ENCODE assay signal across 7 mouse cellular contexts in the genomic region with DNA sequence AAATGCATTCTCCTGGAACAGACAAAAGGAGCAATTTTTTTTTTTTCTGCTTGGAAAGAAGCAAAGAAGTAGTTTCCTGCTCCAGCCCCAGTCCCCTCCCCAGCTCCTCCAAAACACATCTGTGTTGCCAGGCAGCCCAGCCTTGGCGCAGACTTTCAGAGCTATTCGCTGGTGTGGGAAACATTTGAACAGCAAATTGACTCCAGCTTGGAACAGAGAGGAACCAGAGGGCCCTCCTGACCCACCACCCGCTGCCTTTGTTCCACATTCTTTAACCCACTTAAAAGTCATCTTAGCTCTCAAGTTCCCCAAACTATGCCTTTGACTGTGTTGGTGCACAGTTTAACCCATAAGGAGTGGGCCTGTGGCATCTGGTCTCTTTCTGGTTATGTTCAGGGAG.
A peak's percentile ranks its signal among the peaks of the same experiment; 100 is the strongest.
DNase-seq lines count a peak whose midpoint lies in the region; ATAC-seq lines count a peak whose summit lies in the region.

No protein-coding gene starts in this region.

- DNase-seq in embryo, embryonic 10 days (ENCODE audit: low spot score) = peak; percentile 75
- DNase-seq in embryo, embryonic 9.5 days (ENCODE audit: extremely low spot score) = peak; percentile 45
- peak; percentile 37 for DNase-seq in heart, postnatal 4 days
- DNase-seq in lung, postnatal 4 days = peak; percentile 68 to 88
- no peak for DNase-seq in testis, postnatal 14 days (ENCODE audit: low spot score)
- no peak for DNase-seq in adrenal gland, adult 18-20 months (ENCODE audit: low spot score in 2 of 2)

- ATAC-seq in monocyte, adult 5-6 weeks (replicated peaks; ENCODE audit: insufficient number of reproducible peaks, low FRiP score, low TSS enrichment, poor library complexity, severe bottlenecking) = no peak

Comparison
In these comparisons a context has a peak if more than half of its experiments do, and no peak if none do; other contexts are left out.
1. DNase-seq: peak in embryo, embryonic 10 days (single experiment), embryo, embryonic 9.5 days (single experiment), heart, postnatal 4 days (single experiment) and lung, postnatal 4 days (2 of 2); none in testis, postnatal 14 days (single experiment) and adrenal gland, adult 18-20 months (0 of 2).